Mouse (Mus musculus): Measurements from ENCODE around the gene Arhgap35.

DNA sequence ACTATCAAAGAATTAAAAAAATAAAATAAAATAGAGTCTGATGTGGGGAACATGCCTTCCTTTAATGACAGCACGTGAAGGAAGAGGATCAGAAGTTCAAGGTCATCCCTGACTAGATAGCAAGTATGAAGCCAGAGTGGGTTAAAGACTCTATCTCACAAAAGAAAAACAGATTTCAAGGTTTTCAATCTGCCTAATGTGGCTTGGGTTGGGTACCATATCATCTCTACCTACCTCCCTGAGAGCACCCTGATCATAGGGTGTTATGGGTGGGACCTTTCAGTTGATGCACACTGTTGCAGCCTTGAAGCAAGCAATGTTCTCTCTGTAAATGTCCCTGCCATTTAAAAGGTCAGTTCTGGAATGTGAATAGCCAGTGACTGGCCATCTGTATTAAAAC is 63.2 kb downstream of the Arhgap35 start:
- TF ChIP-seq CTCF (IDR thresholded peaks at IDR 0.05; ENCODE audit: borderline replicate concordance, control insufficient read depth, extremely low read depth, insufficient read depth, low read length, poor library complexity) = no peak
- no peak for TF ChIP-seq POLR2A (IDR thresholded peaks at IDR 0.05; ENCODE audit: control insufficient read depth, extremely low read depth, insufficient read depth, low read length, poor library complexity)

All from thymus, adult 2 months (tissue).